Mouse (Mus musculus) megakaryocyte, embryonic 14.5 days (primary cell): ENCODE results near the gene Gm44973.

Experiments used
- FLI1 ChIP-seq: IDR thresholded peaks from 2 replicates; pipeline ENCODE4 v1.6.1; 2012; ENCODE audit warnings: low read length, inconsistent platforms, mixed read lengths
- GATA1 ChIP-seq: IDR thresholded peaks from 3 replicates; pipeline ENCODE4 v1.6.1; 2012; ENCODE audit warnings: mixed read lengths, low read length, inconsistent platforms, borderline replicate concordance

- TF ChIP-seq GATA1 = no peak
- TF ChIP-seq FLI1 = no peak
Observed at GRCm38 (mm10) chr7:5073586-5073985, 58.3 kb downstream of the Gm44973 start.
